Mouse (Mus musculus) cerebellum, postnatal 36 days (tissue): ENCODE results near the gene Gm17359.
A peak's percentile ranks its signal among the peaks of the same experiment; 100 is the strongest.

Experiments
- DNase-seq, 2 experiments: peaks; one replicate each; pipeline ENCODE4 v3.0.0; 2021 to 2022; ENCODE audit warnings: mixed read lengths in 2 of 2

The Gm17359 gene

GRCm38 (mm10) chr3:79336044-79336766 lies at the start of gene Gm17359:
Gene Gm17359, plus strand, starts transcription at chr3:79336661.
- DNase-seq: no peak

- peak; percentile 95 for DNase-seq
Observed at GRCm38 (mm10) chr3:79287108-79287576, 49.3 kb upstream of the Gm17359 start.

- DNase-seq: peak in 1 of 2 experiments; percentile 12
Observed at GRCm38 (mm10) chr3:79287699-79288458, 48.6 kb upstream of the Gm17359 start.

- no peak for DNase-seq
Observed at GRCm38 (mm10) chr3:79289050-79289449, 47.4 kb upstream of the Gm17359 start.

GRCm38 (mm10) chr3:79293023-79293422 lies 43.4 kb upstream of the Gm17359 start:
- no peak for DNase-seq

- DNase-seq: no peak
Observed at GRCm38 (mm10) chr3:79294701-79295100, 41.8 kb upstream of the Gm17359 start.

- DNase-seq: no peak
Observed at GRCm38 (mm10) chr3:79296049-79296448, 40.4 kb upstream of the Gm17359 start.

GRCm38 (mm10) chr3:79296586-79296985 lies 39.9 kb upstream of the Gm17359 start:
- DNase-seq: no peak

- DNase-seq: no peak
Observed at GRCm38 (mm10) chr3:79297281-79297680, 39.2 kb upstream of the Gm17359 start.

GRCm38 (mm10) chr3:79299401-79299800 lies 37.1 kb upstream of the Gm17359 start:
- no peak for DNase-seq

GRCm38 (mm10) chr3:79308605-79309004 lies 27.9 kb upstream of the Gm17359 start:
- no peak for DNase-seq

GRCm38 (mm10) chr3:79310184-79310583 lies 26.3 kb upstream of the Gm17359 start:
- DNase-seq: no peak

GRCm38 (mm10) chr3:79311895-79312294 lies 24.6 kb upstream of the Gm17359 start:
- no peak for DNase-seq

- no peak for DNase-seq
Observed at GRCm38 (mm10) chr3:79314006-79314698, 22.3 kb upstream of the Gm17359 start.

- no peak for DNase-seq
Observed at GRCm38 (mm10) chr3:79324697-79325526, 11.5 kb upstream of the Gm17359 start.

- DNase-seq: no peak
Observed at GRCm38 (mm10) chr3:79329691-79330315, 6.7 kb upstream of the Gm17359 start.

- DNase-seq: no peak
Observed at GRCm38 (mm10) chr3:79333051-79333450, 3.4 kb upstream of the Gm17359 start.

- DNase-seq: no peak
Observed at GRCm38 (mm10) chr3:79333643-79334200, 2.7 kb upstream of the Gm17359 start.

GRCm38 (mm10) chr3:79340737-79341136 lies 4.3 kb downstream of the Gm17359 start:
- DNase-seq: no peak

GRCm38 (mm10) chr3:79342961-79343735 lies 6.7 kb downstream of the Gm17359 start:
- no peak for DNase-seq

- DNase-seq: no peak
Observed at GRCm38 (mm10) chr3:79349311-79349710, 12.8 kb downstream of the Gm17359 start.
